Mouse (Mus musculus) layer of hippocampus, postnatal 14 days (tissue): ENCODE measurements around the gene Hist1h2bf. TPM values are rescaled to one million over a fixed set of nuclear protein-coding genes. Genes with fewer than 3 reads are reported as not detected.
"Not testable (repeated sequence)": the region's sequence is repeated elsewhere in the genome, so short reads cannot be mapped to it uniquely, and the experiment has no call there.

Source experiments
- DNase-seq, 2 experiments: peaks; one replicate each; pipeline ENCODE4 v3.0.0; 2021 to 2022; ENCODE audit warnings: low spot score in 2 of 2, mixed read lengths in 1 of 2
- long read RNA-seq, 2 experiments: library from polyadenylated mRNA; stranded (forward); transcript quantifications; one replicate each; pipeline ENCODE4 v2.0.0; 2021
- total RNA-seq, 2 experiments: library from RNA; stranded (reverse); gene quantifications; 2 replicates each; pipeline ENCODE4 v1.2.3; 2021

Hist1h2bf gene
- total RNA-seq = 10 to 100 TPM; 32.6 to 42.1 TPM
- long read RNA-seq, experiment 1 = 0 reads
- long read RNA-seq, experiment 2 = 0 reads

GRCm38 (mm10) chr13:23573898-23574524, at the start of gene Hist1h2bf, which contains the start of gene Hist1h2ad:
Hist1h2bf (minus strand) TSS chr13:23574196.
Hist1h2ad (plus strand) TSS chr13:23574381.
- peak; percentile 88 to 98 for DNase-seq

- DNase-seq = no peak
Measured at GRCm38 (mm10) chr13:23622861-23623450, 49.0 kb upstream of the Hist1h2bf start.

GRCm38 (mm10) chr13:23622175-23622671, 48.2 kb upstream of the Hist1h2bf start, which contains the start of gene Hist1h1e:
Hist1h1e (minus strand) TSS chr13:23622558.
- peak; percentile 78 to 88 for DNase-seq

DNA sequence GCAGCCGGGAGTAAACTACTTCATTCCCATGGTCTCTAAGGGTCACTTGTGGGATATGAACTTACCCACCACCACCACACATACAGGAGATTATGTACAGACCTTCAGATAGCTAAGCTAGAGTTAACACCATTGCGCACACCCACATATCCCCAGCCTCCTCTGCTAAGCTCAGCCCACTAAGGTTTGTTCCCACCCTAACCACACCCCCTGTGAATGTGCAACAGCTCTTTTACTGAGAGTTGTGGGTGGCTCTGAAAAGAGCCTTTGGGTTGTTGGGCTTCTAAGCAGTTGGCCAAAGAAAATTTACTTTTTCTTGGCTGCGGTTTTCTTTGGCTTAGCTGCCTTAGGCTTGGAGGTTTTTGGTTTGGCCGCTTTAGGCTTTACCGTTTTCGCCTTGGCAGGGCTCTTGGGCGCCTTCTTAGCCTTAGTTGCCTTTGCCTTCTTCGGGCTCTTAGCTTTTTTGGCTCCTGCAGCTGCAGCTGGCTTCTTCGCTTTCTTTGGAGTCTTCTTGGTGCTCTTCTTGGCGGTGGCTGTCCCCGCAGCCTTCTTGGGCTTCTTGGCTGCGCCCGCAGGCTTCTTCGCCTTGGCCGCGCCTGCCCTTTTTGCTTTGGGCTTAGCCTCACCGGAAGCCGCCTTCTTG, 47.7 kb upstream of the Hist1h2bf start:
- DNase-seq = peak; percentile 61 to 75

GRCm38 (mm10) chr13:23620733-23621531, 46.9 kb upstream of the Hist1h2bf start, which contains the start of gene Hist1h2be:
Hist1h2be (minus strand) TSS chr13:23621124.
- DNase-seq = peak; percentile 81 to 91

DNA sequence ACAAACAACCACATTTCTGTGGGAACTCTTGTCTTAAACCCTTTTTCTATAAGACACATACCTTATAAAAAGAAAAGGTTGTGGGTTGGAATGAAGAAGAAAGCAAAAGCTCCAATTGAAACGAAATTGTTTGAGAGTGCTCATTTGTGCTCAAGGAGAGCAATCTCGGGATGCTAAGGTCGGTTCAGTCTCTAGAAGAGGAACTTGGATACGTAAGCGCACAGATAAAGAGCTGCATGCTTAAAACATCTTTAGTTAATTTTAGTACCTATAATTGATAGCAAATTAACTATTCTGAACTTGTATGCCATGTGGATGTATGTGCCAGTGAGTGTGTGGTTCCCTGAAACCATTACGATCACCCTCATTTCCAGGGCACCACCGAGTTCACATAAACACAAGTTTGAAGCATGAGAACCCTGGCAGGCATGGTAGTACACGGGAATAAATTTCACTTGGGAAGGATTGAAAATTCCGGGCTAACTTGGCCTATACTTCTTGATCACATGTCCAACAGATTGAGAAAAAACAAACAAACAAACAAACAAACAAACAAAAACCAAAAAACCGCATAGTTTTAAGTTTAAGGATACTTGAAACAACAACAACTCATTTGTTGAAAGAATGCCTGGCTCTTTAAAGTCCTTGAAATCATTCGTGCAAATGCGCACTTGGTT, 46.2 kb upstream of the Hist1h2bf start:
- DNase-seq = no peak

- no peak for DNase-seq
Measured at GRCm38 (mm10) chr13:23611638-23612037, 37.6 kb upstream of the Hist1h2bf start.

DNA sequence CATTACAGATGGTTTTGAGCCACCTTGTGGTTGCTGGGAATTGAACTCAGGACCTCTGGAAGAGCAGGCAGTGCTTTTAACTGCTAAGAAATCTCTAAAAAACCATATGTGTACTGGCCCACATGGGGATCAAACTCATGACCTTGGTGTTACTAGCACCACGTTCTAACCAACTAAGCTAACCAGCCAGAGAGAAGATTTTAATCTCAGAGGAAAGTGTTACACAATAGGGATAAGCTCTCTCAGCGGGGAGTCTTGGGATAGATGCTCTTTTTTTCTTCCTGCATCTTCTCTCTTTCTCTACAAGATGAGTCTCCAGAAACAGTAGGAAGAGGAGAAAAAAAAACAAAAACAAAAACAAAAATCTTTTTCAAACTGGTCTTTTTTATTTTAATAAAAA, 36.4 kb upstream of the Hist1h2bf start:
- no peak for DNase-seq

GRCm38 (mm10) chr13:23609844-23610243, 35.8 kb upstream of the Hist1h2bf start:
- no peak for DNase-seq

- no peak for DNase-seq
Measured at GRCm38 (mm10) chr13:23609209-23609608, 35.2 kb upstream of the Hist1h2bf start.

- no peak for DNase-seq
Measured at GRCm38 (mm10) chr13:23605052-23605451, 31.1 kb upstream of the Hist1h2bf start.

DNA sequence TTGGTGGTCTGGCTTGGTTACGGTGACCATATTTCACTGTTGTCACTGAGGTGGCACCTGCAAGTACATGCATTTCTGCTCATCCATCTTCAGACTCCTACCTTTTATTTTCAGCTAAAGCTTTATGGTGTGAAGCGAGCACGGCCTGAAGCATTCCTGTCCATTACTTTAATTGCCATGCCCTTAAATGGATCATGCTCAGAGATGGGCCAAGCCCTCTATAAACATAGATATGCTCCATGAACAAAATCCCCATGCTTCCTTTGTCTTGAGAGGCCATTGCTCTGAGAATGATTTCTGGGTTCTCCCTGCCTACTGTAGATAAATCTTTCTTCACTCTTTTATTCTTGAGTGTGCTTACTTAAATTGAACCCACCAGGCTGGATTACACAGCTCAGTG, 30.5 kb upstream of the Hist1h2bf start:
- DNase-seq = no peak

DNA sequence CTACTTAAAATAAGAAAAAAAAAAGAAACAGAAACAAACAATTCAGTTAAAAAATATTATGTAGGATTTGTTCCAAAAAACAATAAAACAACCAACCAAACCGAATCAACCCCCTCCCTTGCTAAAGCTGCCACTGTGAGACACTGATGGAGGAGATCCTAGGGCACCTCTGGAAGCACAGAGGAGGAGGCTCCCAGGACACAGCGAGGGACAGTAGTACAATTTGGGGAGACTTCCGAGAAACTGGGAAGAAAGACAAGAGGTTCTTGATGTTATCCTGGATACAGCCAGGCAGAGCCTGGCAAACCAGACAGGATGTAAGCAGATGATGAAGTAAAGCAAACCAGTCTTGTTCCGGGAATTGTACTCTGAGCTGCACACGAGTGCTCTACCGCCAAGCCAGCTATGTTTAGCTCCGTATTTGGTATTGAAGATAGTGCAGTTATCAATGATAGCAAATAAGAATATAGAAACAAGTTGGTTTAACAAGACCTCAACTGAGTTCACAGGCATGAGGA, 29.2 kb upstream of the Hist1h2bf start:
- DNase-seq = no peak

GRCm38 (mm10) chr13:23597957-23598356, 24.0 kb upstream of the Hist1h2bf start:
- DNase-seq = peak; percentile 65 to 79

GRCm38 (mm10) chr13:23595622-23596372, 21.8 kb upstream of the Hist1h2bf start:
- DNase-seq = no peak

DNA sequence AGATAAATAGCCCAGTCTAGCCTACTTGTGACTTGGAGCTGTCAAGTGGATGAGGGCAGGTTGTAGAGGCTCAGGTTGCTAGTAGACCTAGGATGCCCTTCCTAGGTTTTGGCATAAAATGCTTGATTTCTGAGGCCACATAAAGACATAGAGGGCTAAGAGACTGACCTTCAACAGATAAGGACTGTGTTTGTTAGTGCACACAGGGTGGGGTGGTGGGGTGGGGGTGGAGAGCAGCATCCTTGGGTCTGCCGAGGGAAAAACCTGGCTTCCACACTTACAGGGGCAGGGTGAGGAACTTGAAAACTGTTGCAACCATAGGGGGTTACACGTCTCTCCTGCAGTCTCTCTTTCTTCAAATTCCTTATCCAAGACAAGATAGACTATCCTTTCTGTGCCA, 21.2 kb upstream of the Hist1h2bf start:
- DNase-seq = no peak

DNA sequence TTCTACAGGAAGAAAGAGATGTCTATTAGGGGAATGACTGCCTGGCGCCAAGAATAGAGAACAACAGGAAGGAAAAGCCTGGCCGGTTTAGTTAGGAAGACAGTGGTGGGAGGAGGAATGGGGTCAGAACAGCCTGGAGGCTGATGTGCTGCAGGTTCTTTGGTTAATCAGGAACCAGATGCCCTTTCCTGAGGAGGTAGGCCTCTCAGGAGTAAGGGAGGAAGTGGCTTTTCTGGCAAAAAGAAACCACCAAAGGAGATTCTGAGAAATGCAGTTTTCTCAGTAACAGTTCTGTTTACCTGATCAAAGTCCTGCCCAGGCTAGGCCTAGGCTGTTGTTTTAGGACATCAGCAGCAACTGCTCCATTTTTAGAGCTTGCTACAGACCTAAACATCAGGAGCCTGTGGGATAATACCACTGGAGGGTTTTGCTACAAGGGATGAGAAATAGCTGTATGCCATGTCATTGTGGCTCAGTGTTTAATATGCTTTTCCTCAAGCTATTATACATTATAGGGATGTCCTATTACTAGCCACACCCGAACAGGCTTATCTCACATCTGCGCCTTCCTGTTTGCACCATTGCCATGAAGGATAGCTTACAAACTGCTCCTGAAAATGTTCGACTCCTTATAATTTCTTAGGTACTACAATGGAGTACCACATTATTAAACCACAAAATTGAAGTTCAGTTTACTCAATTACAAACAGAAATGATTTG, 19.2 kb upstream of the Hist1h2bf start:
- DNase-seq = no peak

DNA sequence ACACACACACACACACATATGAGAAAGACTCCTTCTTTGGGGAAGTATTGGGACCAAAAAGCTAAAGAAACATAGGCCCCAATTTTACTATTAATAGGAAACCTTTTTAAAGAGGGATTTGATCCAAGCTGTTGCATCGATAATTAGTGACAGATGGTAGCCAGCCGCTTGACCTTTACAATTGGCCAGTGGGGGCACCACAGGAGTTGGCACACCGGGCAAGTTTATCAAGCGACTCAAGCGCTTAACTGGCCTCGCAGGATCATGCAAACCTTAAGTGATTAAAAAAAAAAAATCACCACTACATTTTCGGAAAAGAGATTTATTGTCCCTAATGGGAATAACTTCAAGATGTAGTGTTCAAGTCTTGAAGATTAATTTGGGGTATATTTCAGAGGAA, 18.6 kb upstream of the Hist1h2bf start:
- DNase-seq = no peak

- DNase-seq = not testable (repeated sequence)
Measured at GRCm38 (mm10) chr13:23591886-23592285, 17.9 kb upstream of the Hist1h2bf start.
